Comparison of ENCODE assay signal across 21 mouse cellular contexts in the genomic region with DNA sequence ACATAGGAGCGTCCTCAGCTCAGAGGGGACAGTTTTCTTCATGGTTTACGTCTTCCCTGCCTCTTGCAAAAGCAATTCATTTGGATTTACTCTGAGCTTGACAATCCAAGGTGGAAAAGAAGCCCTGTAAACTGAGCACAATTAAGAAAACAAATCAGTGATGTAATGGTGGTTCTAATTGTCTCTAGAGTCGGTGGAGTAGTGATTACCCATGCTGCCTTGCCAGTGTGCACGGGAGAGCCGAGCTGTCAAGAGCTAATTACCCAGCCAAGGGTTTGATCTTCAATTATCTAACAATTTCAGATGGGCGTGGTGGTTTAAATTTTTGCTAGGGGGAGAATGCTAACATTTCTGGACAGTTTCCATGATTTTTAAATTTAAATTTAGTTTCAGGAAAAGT. TPM values are rescaled to one million over a fixed set of nuclear protein-coding genes. Genes with fewer than 3 reads are reported as not detected.
DNase-seq lines count a peak whose midpoint lies in the region; ATAC-seq and TF ChIP-seq lines count a peak whose summit lies in the region.
"Had no signal": no experiment of that assay in that cellular context is flagged by ENCODE, and none has a peak within 500 bp of the region (broad histone marks: within the 10 kb centered on the region; RNA-seq: fewer than 3 reads in every experiment).

No protein-coding gene starts in this region.

- no peak for DNase-seq in hindbrain, embryonic 11.5 days (ENCODE audit: low spot score)
- DNase-seq in brain, embryonic 14.5 days (ENCODE audit: low read depth) = peak; percentile 87
- DNase-seq in forebrain, embryonic 14.5 days (ENCODE audit: low spot score) = peak; percentile 81
- DNase-seq in heart, postnatal 36 days = no peak
- DNase-seq: adrenal gland, postnatal 36 days; cerebellum, adult 18-20 months; cerebellum, postnatal 25 days; embryo, embryonic 11 days; gastrocnemius, postnatal 10 days; heart, adult 11 months; heart, postnatal 4 days; kidney, adult 9 months; liver had no signal

- H3K9ac ChIP-seq in hindbrain, embryonic 15.5 days = no peak overlapping the region
- no peak overlapping the region for H3K9ac ChIP-seq in hindbrain, embryonic 11.5 days (ENCODE audit: low read depth, low read length)
- no peak overlapping the region for H3K9ac ChIP-seq in forebrain, embryonic 14.5 days (ENCODE audit: low read length)
- H3K9ac ChIP-seq in limb, embryonic 12.5 days (replicated peaks) = no peak overlapping the region
- H3K9ac ChIP-seq: heart, embryonic 13.5 days; stomach, embryonic 15.5 days had no signal

- ATAC-seq in hindbrain, embryonic 15.5 days (ENCODE audit: low FRiP score, low read depth) = peak; percentile 54; the same call in 1 of the 2 replicates
- no peak for ATAC-seq in hindbrain, embryonic 11.5 days (ENCODE audit: low FRiP score)
- ATAC-seq in forebrain, embryonic 14.5 days = peak; percentile 94
- ATAC-seq in limb, embryonic 12.5 days (ENCODE audit: insufficient number of reproducible peaks, insufficient read depth, low FRiP score, low TSS enrichment, low read depth) = no peak
- no peak for ATAC-seq in activated CD4-positive, CD25-positive, alpha-beta regulatory T cell, adult 4 months
- ATAC-seq in erythroblast, adult 5-6 weeks (replicated peaks; ENCODE audit: low FRiP score, poor library complexity, severe bottlenecking) = no peak
- ATAC-seq: lung, postnatal 0 days; midbrain, embryonic 16.5 days had no signal

- no peak overlapping the region for H3K4me3 ChIP-seq in hindbrain, embryonic 15.5 days
- no peak overlapping the region for H3K4me3 ChIP-seq in hindbrain, embryonic 11.5 days (ENCODE audit: low read depth, low read length)
- H3K4me3 ChIP-seq in forebrain, embryonic 14.5 days (ENCODE audit: low read depth, low read length) = no peak overlapping the region
- no peak overlapping the region for H3K4me3 ChIP-seq in limb, embryonic 12.5 days (replicated peaks)
- H3K4me3 ChIP-seq: heart, embryonic 13.5 days; stomach, embryonic 15.5 days had no signal

- intact Hi-C loops in heart, postnatal 36 days (cut with DNase I) = no loop called here

- WGBS in hindbrain, embryonic 15.5 days = 42% methylated on average over 6 of the region's 6 CpGs
- WGBS in hindbrain, embryonic 11.5 days = 69% methylated on average over 6 of the region's 6 CpGs
- WGBS in forebrain, embryonic 14.5 days = 10% methylated on average over 6 of the region's 6 CpGs
- WGBS in limb, embryonic 12.5 days = 12% methylated on average over 6 of the region's 6 CpGs

- H3K27ac ChIP-seq in hindbrain, embryonic 15.5 days (replicated peaks) = no peak overlapping the region
- no peak overlapping the region for H3K27ac ChIP-seq in hindbrain, embryonic 11.5 days (ENCODE audit: low read depth, low read length)
- H3K27ac ChIP-seq in forebrain, embryonic 14.5 days (ENCODE audit: low read depth, low read length) = no peak overlapping the region
- no peak overlapping the region for H3K27ac ChIP-seq in limb, embryonic 12.5 days
- H3K27ac ChIP-seq: heart, embryonic 13.5 days; stomach, embryonic 15.5 days had no signal

- H3K4me2 ChIP-seq in hindbrain, embryonic 15.5 days = no peak overlapping the region
- no peak overlapping the region for H3K4me2 ChIP-seq in hindbrain, embryonic 11.5 days (replicated peaks; ENCODE audit: low read depth, low read length)
- 0 out of 2 replicates have a peak overlapping the region, but pooled peaks have one; percentile 0 for H3K4me2 ChIP-seq in forebrain, embryonic 14.5 days (ENCODE audit: low read length)
- H3K4me2 ChIP-seq in limb, embryonic 12.5 days = peak overlapping the region; percentile 26; the same call in 1 of the 2 replicates
- H3K4me2 ChIP-seq: heart, embryonic 13.5 days; stomach, embryonic 15.5 days had no signal

- TF ChIP-seq CTCF in brain, embryonic 14.5 days (IDR thresholded peaks at IDR 0.05; ENCODE audit: borderline replicate concordance, extremely low read depth, insufficient read depth, insufficient read length) = no peak

- H3K27me3 ChIP-seq in hindbrain, embryonic 15.5 days = no peaks in the 10 kb centered on the region
- H3K27me3 ChIP-seq in hindbrain, embryonic 11.5 days (ENCODE audit: control insufficient read depth, insufficient read depth, low read length) = no peaks in the 10 kb centered on the region
- H3K27me3 ChIP-seq in forebrain, embryonic 14.5 days (replicated peaks; ENCODE audit: control insufficient read depth, insufficient read depth, low read length) = no peaks in the 10 kb centered on the region
- H3K27me3 ChIP-seq in limb, embryonic 12.5 days = no peaks in the 10 kb centered on the region
- H3K27me3 ChIP-seq: heart, embryonic 13.5 days; stomach, embryonic 15.5 days had no signal

- no peaks in the 10 kb centered on the region for H3K36me3 ChIP-seq in hindbrain, embryonic 15.5 days
- H3K36me3 ChIP-seq in hindbrain, embryonic 11.5 days (ENCODE audit: control insufficient read depth, insufficient read depth, low read length) = no peaks in the 10 kb centered on the region
- H3K36me3 ChIP-seq in forebrain, embryonic 14.5 days (ENCODE audit: control insufficient read depth, insufficient read depth, low read length) = no peaks in the 10 kb centered on the region
- H3K36me3 ChIP-seq in limb, embryonic 12.5 days = no peaks in the 10 kb centered on the region
- H3K36me3 ChIP-seq: heart, embryonic 13.5 days; stomach, embryonic 15.5 days had no signal

- no peaks in the 10 kb centered on the region for H3K9me3 ChIP-seq in hindbrain, embryonic 15.5 days
- H3K9me3 ChIP-seq in hindbrain, embryonic 11.5 days (ENCODE audit: control insufficient read depth, low read length) = no peaks in the 10 kb centered on the region; the same call in 1 of the 2 replicates
- no peaks in the 10 kb centered on the region for H3K9me3 ChIP-seq in forebrain, embryonic 14.5 days (replicated peaks; ENCODE audit: control insufficient read depth, low read length)
- H3K9me3 ChIP-seq in limb, embryonic 12.5 days = peaks cover 8% of the 10 kb centered on the region; the same call in 1 of the 2 replicates
- H3K9me3 ChIP-seq: stomach, embryonic 15.5 days had no signal

- no peaks in the 10 kb centered on the region for H3K4me1 ChIP-seq in hindbrain, embryonic 15.5 days (replicated peaks)
- no peaks in the 10 kb centered on the region for H3K4me1 ChIP-seq in hindbrain, embryonic 11.5 days (replicated peaks; ENCODE audit: control insufficient read depth, insufficient read depth, low read length)
- peaks cover 4% of the 10 kb centered on the region; the same call in 1 of the 2 replicates for H3K4me1 ChIP-seq in forebrain, embryonic 14.5 days (ENCODE audit: control insufficient read depth, insufficient read depth, low read length)
- peaks cover 11% of the 10 kb centered on the region; the same call in 1 of the 2 replicates for H3K4me1 ChIP-seq in limb, embryonic 12.5 days (replicated peaks)
- H3K4me1 ChIP-seq: heart, embryonic 13.5 days; stomach, embryonic 15.5 days had no signal

- TF ChIP-seq POLR2A in brain, embryonic 14.5 days (IDR thresholded peaks at IDR 0.05; ENCODE audit: borderline replicate concordance, extremely low read depth, insufficient read depth, insufficient read length, poor library complexity, severe bottlenecking) = no peak

RNA-seq across cellular contexts. Expression of gene Tll1, which starts 9.3 kb away (rescaled TPM):
- polyA plus RNA-seq in hindbrain, embryonic 15.5 days (2015; fragmentation: Nextera tagmentation; extraction: Ambion mirVana) = 3.2 and 4.4 TPM in 2 replicates
- polyA plus RNA-seq in hindbrain, embryonic 11.5 days (2014; fragmentation: Nextera tagmentation; extraction: Ambion mirVana) = 1.3 and 1.6 TPM in 2 replicates
- 1.2 and 2.9 TPM in 2 replicates for polyA plus RNA-seq in brain, embryonic 14.5 days (2012; rRNA removed)
- polyA plus RNA-seq in forebrain, embryonic 14.5 days (2014; fragmentation: Nextera tagmentation; extraction: Ambion mirVana) = 0.93 and 1.5 TPM in 2 replicates
- polyA plus RNA-seq in limb, embryonic 12.5 days (2016; fragmentation: Nextera tagmentation; extraction: Ambion mirVana) = 2.7 and 2.8 TPM in 2 replicates
- not detected for polyA plus RNA-seq in activated CD4-positive, CD25-positive, alpha-beta regulatory T cell, adult 4 months (2017; shearing (Covaris generic))
- 1 to 10 TPM; 1.1 to 1.4 TPM for total RNA-seq in heart, postnatal 36 days (2021)
- not detected in 2 replicates for total RNA-seq in erythroblast, adult 5-6 weeks (2015; ENCODE audit: low replicate concordance)
- not detected in 2 replicates for total RNA-seq in erythroblast, adult 5-6 weeks (2017; ENCODE audit: low replicate concordance)

Comparison
In these comparisons a context has a peak if more than half of its experiments do, and no peak if none do; other contexts are left out.
1. ATAC-seq: peak in hindbrain, embryonic 15.5 days (single experiment) and forebrain, embryonic 14.5 days (single experiment); none in hindbrain, embryonic 11.5 days (single experiment), limb, embryonic 12.5 days (single experiment), activated CD4-positive, CD25-positive, alpha-beta regulatory T cell, adult 4 months (single experiment) and erythroblast, adult 5-6 weeks (single experiment).
2. H3K4me2 ChIP-seq: peak in forebrain, embryonic 14.5 days (single experiment) and limb, embryonic 12.5 days (single experiment); none in hindbrain, embryonic 15.5 days (single experiment) and hindbrain, embryonic 11.5 days (single experiment).
3. DNase-seq: peak in brain, embryonic 14.5 days (single experiment) and forebrain, embryonic 14.5 days (single experiment); none in hindbrain, embryonic 11.5 days (single experiment) and heart, postnatal 36 days (0 of 2).